Mouse (Mus musculus): ENCODE data around the gene Lin7a.

DNA sequence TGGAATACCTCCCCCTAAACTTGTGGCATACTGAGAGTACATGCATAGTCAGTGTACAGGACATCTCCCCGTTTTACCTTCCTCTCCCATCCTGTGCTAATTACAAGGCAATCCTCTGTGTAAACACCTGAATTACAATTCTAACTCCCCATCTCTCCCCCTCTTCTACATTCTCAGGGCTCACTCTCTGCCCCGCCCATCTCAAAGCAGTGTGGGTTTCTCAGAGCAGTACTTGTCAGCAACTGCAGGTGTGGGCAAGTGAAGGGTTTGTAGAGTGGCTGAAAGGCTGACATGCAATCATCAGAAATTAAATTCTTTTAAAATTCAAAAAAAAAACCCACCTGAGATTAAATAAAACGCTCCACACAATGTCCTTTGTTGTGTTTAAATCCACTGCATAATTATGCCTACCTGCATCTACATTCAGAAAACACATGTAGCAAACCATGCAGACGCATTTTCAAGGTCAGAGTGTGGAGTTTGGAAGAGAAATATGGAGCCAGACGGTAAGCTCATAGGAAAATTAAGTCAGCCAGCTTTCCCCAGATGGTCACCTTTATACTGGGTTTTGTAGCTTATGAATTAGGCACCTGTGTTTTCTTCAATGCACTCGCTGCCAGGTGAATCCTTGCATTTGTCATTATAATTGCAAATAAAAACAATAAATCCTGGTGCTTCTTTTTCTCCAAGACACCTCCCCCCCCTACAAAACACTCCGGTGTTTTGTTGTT lies 22.6 kb downstream of the Lin7a start:
- TF ChIP-seq POLR2A (IDR thresholded peaks at IDR 0.05; ENCODE audit: insufficient read depth, low read depth, low read length) = no peak
- no peak for TF ChIP-seq CTCF (IDR thresholded peaks at IDR 0.05; ENCODE audit: insufficient read depth, low read depth, low read length)

Data from olfactory bulb, adult 2 months (tissue).